Mouse (Mus musculus) hindbrain, embryonic 15.5 days (tissue): Measurements from ENCODE around the gene Kdelr3. TPM values are rescaled to one million over a fixed set of nuclear protein-coding genes. Genes with fewer than 3 reads are reported as not detected.

Source experiments
- ATAC-seq: fragments of 200-750 bp; cut with Nextera tagmentation; 2 replicates; pipeline ENCODE4 v1.8.0; 2017; ENCODE audit warnings: low read depth, moderate number of reproducible peaks, moderate TSS enrichment; ENCODE audit not compliant: low FRiP score
- H3K27ac ChIP-seq: fragments of 300-500 bp; sonication (generic); replicated peaks from 2 replicates; pipeline ENCODE4 v1.5.1; 2015; ENCODE audit warnings: mild to moderate bottlenecking, inconsistent platforms
- H3K27me3 ChIP-seq: fragments of 300-500 bp; sonication (generic); 2 replicates; pipeline ENCODE4 v1.6.1; 2015; ENCODE audit warnings: control low read depth, inconsistent platforms
- H3K36me3 ChIP-seq: fragments of 300-500 bp; sonication (generic); 2 replicates; pipeline ENCODE4 v1.6.1; 2015; ENCODE audit warnings: control low read depth, inconsistent platforms
- H3K4me1 ChIP-seq: fragments of 300-500 bp; sonication (generic); replicated peaks from 2 replicates; pipeline ENCODE4 v1.6.1; 2015; ENCODE audit warnings: control low read depth, inconsistent platforms
- H3K4me2 ChIP-seq: fragments of 300-500 bp; sonication (generic); 2 replicates; pipeline ENCODE4 v1.6.1; 2015; ENCODE audit warnings: moderate library complexity, mild to moderate bottlenecking, inconsistent platforms
- H3K4me3 ChIP-seq: fragments of 300-500 bp; sonication (generic); 2 replicates; pipeline ENCODE4 v1.5.1; 2015; ENCODE audit warnings: mild to moderate bottlenecking, inconsistent platforms
- H3K9ac ChIP-seq: fragments of 300-500 bp; sonication (generic); 2 replicates; pipeline ENCODE4 v1.6.1; 2015; ENCODE audit warnings: inconsistent platforms
- H3K9me3 ChIP-seq: fragments of 300-500 bp; sonication (generic); 2 replicates; pipeline ENCODE4 v1.6.1; 2016; ENCODE audit warnings: control low read depth, inconsistent platforms
- WGBS: fragments of 180-500 bp; shearing (Covaris S2); methylation state at CpG from one replicate; pipeline ENCODE4 v1.1.7; 2015; 5-methylcytosine and 5-hydroxymethylcytosine counted together
- polyA plus RNA-seq: library from polyadenylated mRNA; unstranded; fragments of >200 nt; fragmentation: Nextera tagmentation; extraction: Ambion mirVana; gene quantifications from 2 replicates; pipeline ENCODE4 v1.2.1, GENCODE M21; 2015

Gene Kdelr3
- polyA plus RNA-seq, 1 experiment from 2014 or later, result 12.0 TPM

DNA sequence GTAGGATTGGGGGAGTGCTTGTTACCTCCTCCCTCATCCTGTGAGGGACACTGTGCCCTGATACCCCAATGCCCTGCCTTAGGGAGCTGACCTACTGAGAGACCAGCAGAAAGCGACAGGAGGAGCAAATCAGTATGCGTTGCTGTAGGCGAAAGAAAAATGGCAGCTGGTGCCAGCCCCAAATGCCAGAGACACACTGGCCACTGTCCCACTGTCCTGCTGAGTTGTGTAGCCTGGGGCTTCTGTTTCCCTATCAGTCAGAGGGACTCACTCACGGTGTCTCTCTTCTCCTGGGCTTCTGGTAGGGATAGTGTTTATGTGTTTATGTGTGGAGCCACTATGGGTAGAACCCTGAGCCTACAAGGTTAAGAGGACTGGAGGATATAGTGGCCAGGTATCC lies 1.5 kb downstream of the Kdelr3 start:
- H3K4me2 ChIP-seq, result no peak overlapping the region

DNA sequence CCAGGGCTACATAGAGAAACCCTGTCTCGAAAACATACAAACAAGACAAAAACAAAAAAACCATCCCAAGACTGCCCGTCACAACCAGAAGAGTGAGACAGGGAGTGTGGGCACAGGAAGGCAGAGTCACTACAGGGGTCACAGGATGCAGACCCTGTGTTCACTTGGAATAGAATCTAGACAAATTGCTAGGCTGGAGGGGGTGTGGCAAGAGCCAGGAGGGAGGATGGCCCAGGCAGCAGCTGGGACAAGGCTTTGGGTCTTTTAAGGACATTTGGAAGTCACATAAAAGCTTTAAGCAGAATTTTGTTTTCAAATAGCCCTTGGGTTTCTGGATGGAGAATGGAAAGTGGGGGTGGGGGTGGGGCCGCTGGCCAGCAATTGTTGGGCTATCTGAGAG lies 2.4 kb downstream of the Kdelr3 start:
- peaks cover 45% of the 10 kb centered on the region for H3K27me3 ChIP-seq
- H3K4me2 ChIP-seq, result no peak overlapping the region
- H3K4me1 ChIP-seq, result peaks cover 13% of the 10 kb centered on the region
- H3K4me3 ChIP-seq, result no peak overlapping the region
- H3K9me3 ChIP-seq, result no peaks in the 10 kb centered on the region
- ATAC-seq, result no peak
- no peak overlapping the region for H3K9ac ChIP-seq
- H3K36me3 ChIP-seq, result no peaks in the 10 kb centered on the region
- H3K27ac ChIP-seq, result no peak overlapping the region
- WGBS, result 88% methylated on average over 3 of the region's 3 CpGs

More for the DNA sequence above, 1.5 kb downstream of the Kdelr3 start:
- Histone ChIP-seq H3K4me1 (peaks cover 13% of the 10 kb centered on the region), H3K27me3 (peaks cover 52% of the 10 kb centered on the region), H3K9me3 (no peaks in the 10 kb centered on the region), H3K27ac (no peak overlapping the region), H3K36me3 (no peaks in the 10 kb centered on the region), H3K9ac (no peak overlapping the region), H3K4me3 (no peak overlapping the region)
- ATAC-seq, result no peak
- WGBS, result 50% methylated on average over 4 of the region's 4 CpGs

DNA sequence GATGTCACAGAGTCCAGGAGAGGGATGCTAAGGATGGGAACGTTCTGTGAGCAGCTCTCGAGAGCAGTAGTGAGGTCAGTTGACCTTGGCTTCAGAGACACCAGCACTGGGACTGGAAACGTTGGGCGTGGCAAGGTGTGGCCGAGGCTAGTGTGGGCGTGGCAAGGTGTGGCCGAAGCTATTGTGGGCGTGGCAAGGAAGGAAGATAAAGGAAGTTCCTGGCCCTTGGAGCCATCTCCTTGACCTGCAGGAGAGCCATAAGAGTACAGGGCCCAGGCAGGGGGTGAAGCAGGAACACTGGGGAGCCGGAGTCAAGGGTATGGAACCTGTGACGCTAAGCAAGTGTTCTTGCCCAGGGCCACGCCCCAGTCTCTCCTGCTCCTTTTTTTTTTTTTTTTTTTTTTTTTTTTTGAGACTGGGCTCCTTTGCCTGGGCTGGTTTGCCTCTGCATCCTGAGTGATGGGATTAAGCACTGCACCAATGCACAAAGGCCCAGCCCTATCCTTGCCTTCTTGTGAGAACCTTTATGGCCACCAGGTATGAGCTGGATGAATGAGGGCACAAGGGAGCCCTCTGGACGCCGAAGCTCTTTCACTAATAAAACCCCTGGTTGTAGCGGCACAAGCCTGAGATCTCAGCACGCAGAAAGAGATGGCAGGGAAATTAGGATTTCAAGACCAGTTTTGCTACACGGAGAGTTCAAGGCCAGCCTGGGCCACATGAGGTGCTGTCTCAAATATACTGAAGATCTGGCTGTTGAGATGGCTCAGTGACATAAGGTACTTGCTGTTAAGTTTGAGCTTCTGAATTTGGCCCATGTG lies 3.4 kb downstream of the Kdelr3 start:
- Histone ChIP-seq H3K4me3 (no peak overlapping the region), H3K9ac (no peak overlapping the region), H3K9me3 (no peaks in the 10 kb centered on the region), H3K36me3 (no peaks in the 10 kb centered on the region), H3K4me1 (peaks cover 13% of the 10 kb centered on the region), H3K27ac (no peak overlapping the region), H3K27me3 (peaks cover 35% of the 10 kb centered on the region), H3K4me2 (no peak overlapping the region)
- 54% methylated on average over 16 of the region's 16 CpGs for WGBS
- no peak for ATAC-seq

DNA sequence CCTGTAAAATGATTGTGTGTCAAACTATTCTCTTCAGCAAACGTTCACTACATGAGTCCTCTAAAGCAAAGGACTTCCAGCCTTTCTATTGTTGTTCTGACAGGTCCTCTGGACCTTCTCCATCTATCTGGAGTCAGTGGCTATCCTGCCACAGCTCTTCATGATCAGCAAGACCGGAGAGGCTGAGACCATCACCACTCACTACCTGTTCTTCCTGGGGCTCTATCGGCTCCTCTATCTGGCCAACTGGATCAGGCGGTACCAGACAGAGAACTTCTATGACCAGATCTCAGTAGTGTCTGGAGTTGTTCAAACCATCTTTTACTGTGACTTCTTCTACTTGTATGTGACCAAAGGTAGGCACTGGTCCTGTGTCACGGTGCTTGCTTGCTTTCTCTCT lies 9.4 kb downstream of the Kdelr3 start:
- no peak overlapping the region for H3K4me2 ChIP-seq
- H3K9ac ChIP-seq, result no peak overlapping the region
- H3K9me3 ChIP-seq, result no peaks in the 10 kb centered on the region
- peaks cover 47% of the 10 kb centered on the region for H3K36me3 ChIP-seq
- no peaks in the 10 kb centered on the region for H3K4me1 ChIP-seq
- no peak overlapping the region for H3K4me3 ChIP-seq
- ATAC-seq, result no peak
- H3K27me3 ChIP-seq, result no peaks in the 10 kb centered on the region
- no peak overlapping the region for H3K27ac ChIP-seq
- 90% methylated on average over 5 of the region's 5 CpGs for WGBS

DNA sequence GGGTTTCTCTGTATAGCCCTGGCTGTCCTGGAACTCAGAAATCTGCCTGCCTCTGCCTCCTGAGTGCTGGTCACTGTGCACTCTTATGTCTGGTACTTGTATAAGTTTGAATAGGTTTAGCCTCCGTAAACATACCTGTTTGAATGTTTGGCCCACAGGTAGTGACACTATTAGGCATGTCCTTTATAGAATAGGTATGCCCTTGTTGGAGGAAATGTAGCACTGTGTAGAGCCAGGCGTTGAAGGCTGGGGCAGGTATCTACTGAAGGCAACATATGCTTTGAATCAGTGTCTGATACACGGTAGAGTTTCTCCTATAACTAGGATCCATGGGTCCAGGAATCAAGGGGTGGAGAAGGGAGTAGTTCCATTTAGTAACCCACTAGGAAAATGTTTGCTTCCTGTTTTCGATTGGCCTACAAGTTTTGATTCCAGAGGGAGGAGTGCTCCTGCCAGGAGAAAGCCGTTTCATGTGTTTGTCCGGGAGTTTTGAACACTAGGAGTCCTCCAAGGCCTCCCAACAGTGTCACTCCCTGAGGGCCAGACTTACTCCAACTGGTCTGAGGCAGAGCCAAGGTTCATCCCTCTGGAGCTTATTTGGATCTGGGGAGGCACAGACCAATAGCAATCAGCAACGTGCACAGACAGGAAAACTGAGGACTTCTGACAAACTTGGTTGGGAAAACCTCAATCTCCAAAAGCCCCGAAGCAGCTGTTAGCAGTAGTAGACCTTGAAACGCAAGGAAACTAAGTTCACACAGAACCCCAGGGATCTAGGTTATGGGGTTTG lies 10.0 kb downstream of the Kdelr3 start:
- Histone ChIP-seq H3K9me3 (no peaks in the 10 kb centered on the region), H3K27me3 (no peaks in the 10 kb centered on the region), H3K36me3 (peaks cover 53% of the 10 kb centered on the region), H3K9ac (no peak overlapping the region), H3K4me3 (no peak overlapping the region), H3K4me2 (no peak overlapping the region), H3K27ac (no peak overlapping the region), H3K4me1 (no peaks in the 10 kb centered on the region)
- 66% methylated on average over 9 of the region's 9 CpGs for WGBS
- no peak for ATAC-seq

DNA sequence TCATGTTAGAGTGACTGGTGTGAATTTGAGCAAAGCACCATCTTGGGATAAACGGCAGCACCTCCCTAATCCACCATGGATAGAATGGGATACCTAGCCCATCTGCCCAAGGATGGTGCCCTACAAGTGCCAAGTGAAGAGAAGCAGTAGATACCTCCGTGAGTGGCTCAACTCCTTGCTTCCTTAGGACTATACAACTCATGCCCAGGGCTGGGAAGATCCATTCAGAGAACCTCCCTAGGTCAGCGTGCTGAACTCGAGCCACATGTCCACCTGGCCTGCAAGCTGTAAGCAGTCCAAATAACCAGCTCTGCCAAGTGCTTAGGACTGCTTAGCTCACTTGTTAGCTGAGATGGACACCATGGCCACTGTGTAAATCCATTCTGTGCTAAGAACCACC lies 11.0 kb downstream of the Kdelr3 start:
- H3K9me3 ChIP-seq, result no peaks in the 10 kb centered on the region
- H3K27ac ChIP-seq, result no peak overlapping the region
- H3K27me3 ChIP-seq, result no peaks in the 10 kb centered on the region
- H3K36me3 ChIP-seq, result peaks cover 63% of the 10 kb centered on the region
- ATAC-seq, result no peak
- 76% methylated on average over 4 of the region's 4 CpGs for WGBS
- H3K4me1 ChIP-seq, result no peaks in the 10 kb centered on the region
- H3K4me2 ChIP-seq, result no peak overlapping the region
- no peak overlapping the region for H3K4me3 ChIP-seq
- H3K9ac ChIP-seq, result no peak overlapping the region

DNA sequence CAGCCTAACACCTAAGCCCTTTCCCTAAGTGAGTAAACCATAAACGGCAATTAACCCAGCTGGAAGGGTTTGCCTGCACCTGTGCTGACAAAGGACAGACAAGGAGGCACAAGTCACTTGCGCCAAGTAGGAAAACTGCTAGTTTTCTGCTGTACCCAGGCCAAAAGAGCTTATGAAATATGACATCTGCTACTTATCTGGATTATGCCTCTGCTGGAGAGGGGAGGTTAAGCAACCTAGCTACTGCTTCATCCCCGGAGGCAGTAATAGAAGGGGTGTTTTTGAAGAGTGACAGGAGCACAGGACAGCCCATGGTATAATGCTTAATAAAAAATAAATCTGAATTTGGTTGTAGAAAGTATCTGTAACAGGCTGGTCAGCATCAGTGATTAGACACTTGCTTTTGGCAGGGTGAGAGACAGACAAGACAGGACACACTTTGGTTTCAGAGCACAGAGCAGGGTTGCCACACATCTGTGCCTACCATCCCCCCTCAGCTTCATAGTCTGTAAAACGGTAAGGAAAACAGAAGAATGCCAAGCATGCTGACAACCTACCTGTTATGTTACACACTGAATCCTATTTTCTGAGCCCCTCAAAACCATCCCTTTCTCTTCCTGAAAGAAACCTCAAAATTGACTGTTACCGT lies 11.9 kb downstream of the Kdelr3 start:
- Histone ChIP-seq H3K9me3 (no peaks in the 10 kb centered on the region), H3K4me1 (no peaks in the 10 kb centered on the region), H3K36me3 (peaks cover 71% of the 10 kb centered on the region), H3K27me3 (no peaks in the 10 kb centered on the region), H3K4me3 (no peak overlapping the region), H3K27ac (no peak overlapping the region), H3K4me2 (no peak overlapping the region), H3K9ac (no peak overlapping the region)
- no peak for ATAC-seq
- WGBS, result 79% methylated on average over 5 of the region's 5 CpGs

DNA sequence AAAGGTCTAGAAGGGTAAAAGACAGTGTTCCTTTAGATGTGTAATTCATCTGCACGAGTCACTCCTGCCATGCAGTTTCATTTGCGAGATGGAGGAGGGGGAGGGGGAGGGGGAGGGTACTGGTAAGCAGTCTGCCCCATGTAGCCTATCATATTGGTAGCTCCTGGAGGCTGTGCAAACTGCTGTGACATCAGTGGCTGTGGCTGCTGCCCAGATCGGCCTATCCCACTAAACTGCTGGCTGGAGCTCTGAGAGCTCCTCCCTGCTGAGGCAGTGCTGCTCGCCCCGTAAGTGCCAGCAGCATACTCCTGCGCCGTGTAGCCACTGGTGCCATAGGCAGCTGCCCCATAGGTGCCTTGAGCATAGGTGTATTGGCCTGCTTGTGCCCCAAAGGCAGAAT lies 13.7 kb downstream of the Kdelr3 start:
- H3K27me3 ChIP-seq, result no peaks in the 10 kb centered on the region
- 81% methylated on average over 7 of the region's 7 CpGs for WGBS
- no peak overlapping the region for H3K4me3 ChIP-seq
- no peak for ATAC-seq
- H3K4me2 ChIP-seq, result no peak overlapping the region
- no peaks in the 10 kb centered on the region for H3K9me3 ChIP-seq
- no peak overlapping the region for H3K27ac ChIP-seq
- H3K9ac ChIP-seq, result no peak overlapping the region
- H3K36me3 ChIP-seq, result peaks cover 88% of the 10 kb centered on the region
- no peaks in the 10 kb centered on the region for H3K4me1 ChIP-seq

DNA sequence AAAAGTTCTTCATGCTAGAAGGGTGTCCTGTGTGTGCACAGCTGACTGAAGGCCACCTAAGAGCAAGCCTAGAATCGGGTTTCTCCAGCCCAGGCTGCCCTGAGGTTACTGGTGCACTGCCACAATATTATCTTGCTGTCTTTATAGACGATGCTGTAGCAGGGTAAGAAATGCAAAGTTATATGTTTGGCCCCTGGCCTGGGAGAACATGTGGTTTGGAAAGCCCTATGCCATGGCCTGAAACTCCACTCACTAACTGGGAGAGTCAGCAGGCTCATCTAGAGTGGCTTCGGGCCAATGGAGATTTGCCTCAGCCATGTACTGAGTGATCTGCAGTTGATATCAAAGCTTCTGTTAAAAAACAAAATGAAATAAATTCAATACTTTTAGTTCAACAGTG lies 17.6 kb downstream of the Kdelr3 start:
- Histone ChIP-seq H3K27me3 (no peaks in the 10 kb centered on the region), H3K4me1 (no peaks in the 10 kb centered on the region), H3K27ac (no peak overlapping the region), H3K4me3 (no peak overlapping the region), H3K9ac (no peak overlapping the region), H3K9me3 (no peaks in the 10 kb centered on the region), H3K36me3 (peaks cover 96% of the 10 kb centered on the region), H3K4me2 (no peak overlapping the region)
- WGBS, result 89% methylated on average over 3 of the region's 3 CpGs
- no peak for ATAC-seq

DNA sequence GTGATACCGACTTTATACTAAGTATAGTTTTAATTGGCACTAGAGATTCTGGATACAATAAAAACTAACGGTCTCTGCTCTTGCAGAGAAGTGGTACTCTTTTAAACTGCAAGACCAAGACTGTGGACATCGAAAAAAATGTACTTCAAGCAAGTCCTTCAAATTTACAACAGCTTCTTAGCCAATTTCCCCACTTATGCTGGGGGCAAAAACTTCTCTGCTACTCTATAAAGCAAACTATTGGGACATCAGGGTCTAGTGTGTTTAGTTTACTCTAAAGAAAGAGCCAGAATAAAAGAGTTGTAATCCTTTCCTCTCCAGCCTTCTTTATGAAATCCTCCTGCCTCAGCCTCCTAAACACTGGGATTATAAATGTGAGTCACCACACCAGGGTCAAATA lies 27.8 kb downstream of the Kdelr3 start:
- peaks cover 51% of the 10 kb centered on the region for H3K36me3 ChIP-seq
- no peaks in the 10 kb centered on the region for H3K9me3 ChIP-seq
- no peak for ATAC-seq
- H3K4me2 ChIP-seq, result peak overlapping the region; percentile 83
- H3K27ac ChIP-seq, result no peak overlapping the region
- H3K4me1 ChIP-seq, result peaks cover 40% of the 10 kb centered on the region
- WGBS, result 95% methylated on average over 3 of the region's 3 CpGs
- no peaks in the 10 kb centered on the region for H3K27me3 ChIP-seq
- no peak overlapping the region for H3K9ac ChIP-seq
- H3K4me3 ChIP-seq, result peak overlapping the region; percentile 85

DNA sequence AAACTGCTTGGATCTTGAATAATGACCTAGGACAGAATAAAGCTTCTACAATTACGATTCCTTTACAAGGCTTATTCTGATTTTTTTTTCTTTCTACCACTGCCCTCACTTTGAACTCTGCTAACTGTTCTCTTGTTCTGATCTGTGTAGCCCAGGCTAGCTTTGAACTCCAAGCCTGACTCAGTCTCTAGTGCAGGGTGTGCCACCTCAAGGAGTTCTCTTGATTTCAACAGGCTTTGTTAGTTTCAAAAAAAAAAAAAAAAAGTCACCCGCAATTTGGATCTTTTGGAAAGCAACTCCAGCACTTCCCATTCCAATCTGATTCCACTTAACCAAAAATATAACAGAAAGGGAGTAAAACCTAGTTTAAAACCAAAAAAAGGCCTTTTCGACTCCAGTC lies 29.3 kb downstream of the Kdelr3 start:
- Histone ChIP-seq H3K27me3 (0 out of 2 replicates have a peak, but pooled peaks cover 2% of the 10 kb centered on the region), H3K4me1 (peaks cover 38% of the 10 kb centered on the region), H3K27ac (peak overlapping the region; percentile 99), H3K9ac (peak overlapping the region; percentile 95), H3K4me2 (peak overlapping the region; percentile 83), H3K4me3 (peak overlapping the region; percentile 85), H3K9me3 (no peaks in the 10 kb centered on the region), H3K36me3 (peaks cover 36% of the 10 kb centered on the region)
- WGBS, result 4% methylated on average over 3 of the region's 3 CpGs
- ATAC-seq, result no peak

DNA sequence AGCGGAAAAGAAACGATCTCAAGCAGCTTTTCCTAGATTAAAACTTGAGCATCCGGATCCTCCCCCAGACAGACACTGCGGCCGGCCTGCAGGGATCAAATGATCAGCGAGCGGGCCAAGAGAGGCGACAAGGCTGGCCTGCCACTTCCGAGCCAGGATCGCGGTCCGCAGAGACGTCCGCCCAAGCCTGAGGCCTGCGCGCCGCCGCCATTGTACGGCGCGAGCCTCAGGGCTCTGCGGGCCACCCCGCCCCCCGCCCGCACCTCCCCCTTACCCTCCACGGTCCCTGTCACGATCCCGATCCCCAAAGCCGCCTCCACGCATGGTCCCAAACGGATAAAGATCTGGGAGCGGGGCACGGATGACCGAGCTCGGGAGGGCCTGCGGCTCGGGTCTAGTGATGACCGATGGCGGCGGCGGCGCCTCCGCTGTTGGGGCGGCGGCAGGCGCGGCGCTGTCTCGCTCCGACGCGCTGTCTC lies 29.7 kb downstream of the Kdelr3 start:
- peak; percentile 61 for ATAC-seq
- H3K36me3 ChIP-seq, result peaks cover 31% of the 10 kb centered on the region

More for the DNA sequence above, 29.7 kb downstream of the Kdelr3 start:
- H3K9me3 ChIP-seq, result no peaks in the 10 kb centered on the region
- H3K4me1 ChIP-seq, result peaks cover 33% of the 10 kb centered on the region
- H3K27me3 ChIP-seq, result 0 out of 2 replicates have a peak, but pooled peaks cover 2% of the 10 kb centered on the region
- H3K27ac ChIP-seq, result peak overlapping the region; percentile 99
- H3K9ac ChIP-seq, result peak overlapping the region; percentile 95
- under 1% methylated on average over 49 of the region's 52 CpGs for WGBS
- H3K4me3 ChIP-seq, result peak overlapping the region; percentile 85
- H3K4me2 ChIP-seq, result peak overlapping the region; percentile 83
